Mouse (Mus musculus): ENCODE measurements around the gene Calhm6. TPM values are rescaled to one million over a fixed set of nuclear protein-coding genes. Genes with fewer than 3 reads are reported as not detected.

Calhm6 gene
- under 1 TPM; 0.34 to 0.84 (median 0.71) TPM for total RNA-seq (2022)

DNA sequence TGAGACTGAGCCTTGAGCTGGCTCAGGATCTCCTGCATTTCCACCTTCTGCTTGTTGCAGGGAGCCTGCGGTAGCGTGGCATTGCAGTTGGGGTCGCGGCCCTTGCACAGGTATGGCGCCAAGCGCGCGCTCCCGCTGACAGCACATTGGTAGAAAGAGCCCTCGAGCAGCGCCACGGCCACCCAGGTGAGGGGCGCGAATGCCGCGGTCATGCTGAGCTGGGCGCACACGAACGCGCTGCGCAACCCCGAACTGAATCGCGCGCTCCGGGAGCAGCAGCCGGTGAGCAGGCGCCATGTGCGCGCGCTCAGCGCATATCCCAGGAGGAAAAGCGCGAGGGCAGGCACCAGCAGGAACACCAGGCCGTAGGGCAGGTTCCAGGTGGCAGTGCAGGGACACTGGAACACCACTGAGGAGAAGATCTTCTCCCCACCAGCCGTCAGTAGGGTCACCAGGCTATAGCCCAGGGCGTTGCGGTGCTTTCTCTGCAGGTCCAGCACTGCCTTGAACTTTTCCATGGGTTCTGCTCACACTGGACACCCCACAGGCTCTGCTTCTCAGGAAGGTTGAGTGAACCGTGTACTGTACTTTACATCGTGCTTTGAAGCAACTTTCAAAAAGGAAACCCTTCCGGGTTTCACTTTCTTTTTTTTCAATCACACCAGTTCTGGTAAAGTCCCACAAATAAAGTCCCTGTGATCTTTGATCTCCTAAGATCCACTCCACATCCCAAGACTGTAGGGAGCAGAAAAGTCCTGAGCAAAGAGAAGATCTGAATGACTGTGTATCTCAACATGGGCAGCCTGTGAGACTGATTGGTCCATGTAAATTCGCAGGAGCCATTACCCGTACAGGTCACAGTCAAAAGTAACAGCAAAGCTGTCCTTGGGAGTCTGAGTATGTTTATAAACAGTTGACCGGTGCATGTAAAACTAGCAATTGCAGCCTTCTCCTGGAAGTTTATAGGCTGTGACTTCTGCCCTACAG, at the start of gene Calhm6:
Calhm6 (minus strand) TSS at position 593 of the 987 bp plus-strand sequence.
- peak in 1 of 2 experiments; percentile 36 for DNase-seq (ENCODE audit: low spot score in 2 of 2)

- DNase-seq (ENCODE audit: low spot score in 2 of 2) = no peak
These were observed 48.3 kb upstream of the Calhm6 start for GRCm38 (mm10) chr10:34175870-34176606.

DNA sequence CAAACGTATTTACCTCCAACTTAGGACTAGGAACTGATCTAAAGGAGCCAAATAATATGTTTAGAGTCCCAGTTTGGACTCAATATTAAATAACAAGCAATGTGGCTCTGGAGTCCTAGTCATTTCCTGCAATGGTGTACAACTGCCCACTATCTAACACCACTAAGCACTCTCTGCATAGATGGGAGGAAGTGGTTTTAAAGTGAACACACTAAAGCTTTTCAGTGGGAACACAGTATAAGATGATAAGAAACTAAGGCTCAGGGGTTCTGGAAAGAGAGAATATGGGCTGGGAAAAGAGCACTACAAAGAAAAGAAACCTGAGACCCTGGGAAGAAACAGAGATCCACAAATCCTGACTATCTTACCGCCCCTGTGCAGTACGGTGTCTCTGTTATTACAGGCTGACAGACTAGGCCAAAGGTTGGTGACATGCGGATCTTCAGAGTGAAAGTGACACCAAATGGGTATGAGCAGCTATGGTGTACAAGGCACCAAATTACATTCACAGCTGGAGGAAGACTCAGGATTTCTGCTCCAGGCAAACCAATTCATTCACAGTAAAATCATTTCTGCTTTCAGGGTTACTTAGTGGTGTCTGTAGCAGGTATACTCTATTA, 45.0 kb upstream of the Calhm6 start:
- no peak for DNase-seq (ENCODE audit: low spot score in 2 of 2)

- no peak for DNase-seq (ENCODE audit: low spot score in 2 of 2)
These were observed 43.9 kb upstream of the Calhm6 start for GRCm38 (mm10) chr10:34171660-34172059.

DNA sequence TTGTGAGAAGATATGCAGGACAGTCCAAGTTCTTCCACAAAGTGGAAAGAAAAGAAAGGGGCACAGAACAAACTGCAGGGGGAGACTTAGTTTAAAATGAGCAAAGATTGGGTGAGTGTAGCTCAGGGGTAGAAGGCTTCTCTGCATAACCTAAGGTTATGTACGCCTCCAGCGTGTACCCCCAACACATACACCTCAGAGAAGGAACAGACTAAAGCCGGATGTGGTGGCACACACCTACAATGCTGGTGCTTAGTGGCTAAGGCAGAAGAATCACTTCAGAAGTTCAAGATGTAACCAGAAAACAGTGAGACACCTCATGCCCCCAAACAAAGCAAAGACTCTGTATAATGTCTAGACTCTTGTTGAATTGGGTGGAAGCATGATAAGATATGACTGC, 43.4 kb upstream of the Calhm6 start:
- DNase-seq (ENCODE audit: low spot score in 2 of 2) = no peak

GRCm38 (mm10) chr10:34166971-34167370, 39.2 kb upstream of the Calhm6 start:
- DNase-seq (ENCODE audit: low spot score in 2 of 2) = no peak

- no peak for DNase-seq (ENCODE audit: low spot score in 2 of 2)
These were observed 28.2 kb upstream of the Calhm6 start for GRCm38 (mm10) chr10:34155796-34156554.

DNA sequence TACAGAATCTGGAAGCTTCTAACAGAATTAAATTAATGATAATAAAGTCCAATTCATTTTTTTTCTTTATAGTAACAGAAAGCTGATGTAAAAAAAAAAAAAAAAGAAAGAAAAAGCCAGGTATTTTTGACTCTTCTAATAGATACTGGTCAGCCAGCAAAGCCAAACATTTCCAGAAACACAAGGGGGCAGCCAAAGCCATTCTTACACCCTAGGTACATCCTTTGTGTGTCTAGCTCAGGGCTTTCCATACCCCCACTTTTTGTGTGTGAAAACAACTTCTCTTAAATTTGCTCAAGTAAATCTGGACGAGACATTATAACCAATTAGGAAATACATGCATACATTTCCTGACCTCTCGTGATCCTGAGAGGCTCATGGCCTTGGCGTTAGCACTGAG, 24.0 kb upstream of the Calhm6 start:
- DNase-seq (ENCODE audit: low spot score in 2 of 2) = no peak

DNA sequence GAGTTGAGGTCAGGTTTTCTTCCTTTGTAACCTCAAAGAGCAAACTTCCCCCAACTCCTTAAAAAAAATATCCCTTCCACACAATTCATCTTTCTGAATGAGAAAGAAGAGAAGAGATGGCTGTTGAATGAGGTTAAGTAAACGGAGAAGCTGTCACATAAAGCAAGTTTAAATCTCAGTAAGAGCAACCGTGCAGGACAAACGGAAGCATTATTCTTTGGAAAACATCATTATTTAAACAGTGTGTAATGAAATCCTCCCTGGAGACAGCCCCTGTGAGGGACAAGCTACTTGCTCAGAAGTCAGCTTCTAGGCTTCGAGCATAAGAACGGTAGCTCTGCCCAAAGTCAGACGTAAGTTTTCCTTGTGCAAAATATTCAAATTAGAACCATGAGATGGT, 22.7 kb upstream of the Calhm6 start:
- DNase-seq (ENCODE audit: low spot score in 2 of 2) = no peak

- no peak for DNase-seq (ENCODE audit: low spot score in 2 of 2)
These were observed 22.0 kb upstream of the Calhm6 start for GRCm38 (mm10) chr10:34149772-34150171.

- DNase-seq (ENCODE audit: low spot score in 2 of 2) = no peak
These were observed 13.9 kb upstream of the Calhm6 start for GRCm38 (mm10) chr10:34141693-34142092.

DNA sequence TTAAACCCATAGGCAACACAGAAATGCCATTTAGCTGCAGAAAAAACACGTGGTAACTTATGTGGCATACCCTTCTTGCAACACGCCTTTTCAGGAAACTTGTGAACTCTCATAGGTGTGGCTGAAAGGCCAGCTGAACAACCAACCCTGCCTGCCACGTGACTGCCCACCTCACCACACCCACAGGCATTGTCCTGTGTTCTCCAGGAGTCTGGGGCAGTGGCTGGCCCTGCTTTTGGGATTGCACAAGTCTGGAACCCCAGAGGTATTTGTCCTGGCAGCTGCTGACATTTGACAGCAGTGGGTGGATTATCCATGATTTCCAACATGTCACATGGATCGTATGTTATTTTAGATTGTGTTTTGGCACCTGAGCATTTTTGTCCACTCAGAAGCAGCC, 12.0 kb upstream of the Calhm6 start:
- no peak for DNase-seq (ENCODE audit: low spot score in 2 of 2)

GRCm38 (mm10) chr10:34138027-34138426, 10.2 kb upstream of the Calhm6 start:
- DNase-seq (ENCODE audit: low spot score in 2 of 2) = no peak

- no peak for DNase-seq (ENCODE audit: low spot score in 2 of 2)
These were observed 8.6 kb upstream of the Calhm6 start for GRCm38 (mm10) chr10:34136432-34136831.

- no peak for DNase-seq (ENCODE audit: low spot score in 2 of 2)
These were observed 3.6 kb upstream of the Calhm6 start for GRCm38 (mm10) chr10:34131356-34131755.

- no peak for DNase-seq (ENCODE audit: low spot score in 2 of 2)
These were observed 607 bp upstream of the Calhm6 start for GRCm38 (mm10) chr10:34128391-34128790.

DNA sequence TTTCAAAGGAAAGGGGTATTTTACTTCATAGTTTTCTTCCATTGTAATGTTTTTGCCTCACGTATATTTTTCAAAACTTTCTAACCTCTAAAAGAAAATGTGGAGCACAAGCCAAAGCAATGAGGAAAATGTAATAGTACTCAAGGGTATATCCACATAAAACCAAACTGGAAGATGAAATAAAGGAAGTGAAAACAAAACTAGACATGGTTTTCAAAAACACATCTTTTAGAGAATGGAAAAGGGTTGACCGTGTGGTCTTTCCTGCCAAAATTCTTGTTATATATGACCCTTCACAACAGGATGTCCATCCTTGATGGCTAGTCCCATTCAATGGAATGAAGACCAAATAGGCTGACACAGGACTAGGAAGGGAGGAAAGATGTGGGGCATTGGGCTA, 9.4 kb downstream of the Calhm6 start:
- DNase-seq (ENCODE audit: low spot score in 2 of 2) = no peak

GRCm38 (mm10) chr10:34117770-34118169, 10.0 kb downstream of the Calhm6 start:
- no peak for DNase-seq (ENCODE audit: low spot score in 2 of 2)

DNA sequence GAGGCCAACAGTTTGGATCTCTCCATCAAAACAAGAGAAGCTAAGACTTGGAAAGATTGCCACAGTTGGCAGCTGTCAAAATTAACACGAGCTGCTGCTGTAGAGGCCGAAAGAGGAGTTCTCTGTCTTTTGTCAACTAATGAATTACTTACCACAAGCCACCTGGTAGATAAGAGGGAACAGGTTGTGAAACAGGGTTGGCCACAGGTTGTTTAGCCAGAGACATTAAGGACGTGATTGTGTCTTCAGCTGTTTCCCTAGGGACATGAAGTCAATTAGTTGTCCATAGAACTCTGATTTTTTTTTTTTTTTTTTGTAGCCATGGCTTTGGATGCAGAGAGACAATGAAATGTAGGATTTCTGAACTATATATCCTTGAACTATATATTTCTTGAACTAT, 10.7 kb downstream of the Calhm6 start:
- DNase-seq (ENCODE audit: low spot score in 2 of 2) = no peak

DNA sequence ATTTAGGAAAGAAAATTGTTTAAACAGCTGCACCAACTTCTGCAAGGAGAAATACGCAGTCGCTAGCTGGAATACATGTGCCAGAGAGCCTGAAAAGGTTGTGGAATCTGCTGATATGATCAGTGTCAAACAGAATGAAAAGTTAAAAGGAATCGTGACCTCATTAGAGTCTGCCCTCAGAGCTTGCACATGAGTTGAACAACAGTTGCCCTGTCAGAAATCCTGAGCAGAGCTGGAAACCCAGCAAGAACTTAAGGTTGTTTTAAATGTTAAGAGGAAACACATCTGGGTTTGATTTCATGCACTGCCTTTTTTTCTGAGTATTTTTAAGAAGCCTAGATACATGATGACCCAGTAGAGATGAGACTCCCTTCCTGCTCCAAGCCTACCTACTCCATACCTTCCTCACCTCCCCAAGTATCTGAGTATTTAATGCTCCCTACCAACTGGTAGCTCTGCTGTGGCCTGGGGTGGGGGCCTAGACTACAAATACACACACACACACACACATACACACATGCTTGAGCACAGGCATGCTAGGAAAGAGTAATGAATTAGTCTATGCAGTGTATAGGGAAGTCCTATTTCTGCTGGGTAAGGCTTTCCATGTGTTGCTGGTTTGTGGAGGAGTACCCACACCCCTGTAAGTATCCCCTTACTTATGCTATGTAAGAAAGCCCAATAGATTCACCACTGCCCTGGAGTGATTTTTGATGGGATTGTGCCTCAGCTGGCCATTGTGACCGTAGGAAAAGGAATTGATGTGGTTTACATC, 15.6 kb downstream of the Calhm6 start:
- DNase-seq (ENCODE audit: low spot score in 2 of 2) = no peak

All from left cerebral cortex, adult 8-10 months (tissue).